Mouse (Mus musculus) brain, embryonic 14.5 days (tissue): Measurements from ENCODE around the gene Dapk1. TPM values are rescaled to one million over a fixed set of nuclear protein-coding genes. Genes with fewer than 3 reads are reported as not detected.

Source experiments
- DNase-seq: peaks from one replicate; pipeline ENCODE4 v3.0.0-alpha.2; 2011; ENCODE audit warnings: low read depth
- CTCF ChIP-seq: fragments of 200-500 bp; IDR thresholded peaks from 2 replicates; pipeline ENCODE4 v1.5.1; 2012; ENCODE audit warnings: inconsistent platforms, mild to moderate bottlenecking, moderate library complexity, borderline replicate concordance; ENCODE audit not compliant: insufficient read depth, insufficient read length; ENCODE audit errors: extremely low read depth
- POLR2A ChIP-seq: fragments of 200-500 bp; IDR thresholded peaks from 2 replicates; pipeline ENCODE4 v1.6.1; 2012; ENCODE audit warnings: mild to moderate bottlenecking, inconsistent platforms, borderline replicate concordance; ENCODE audit not compliant: poor library complexity, insufficient read depth, insufficient read length, severe bottlenecking; ENCODE audit errors: extremely low read depth
- polyA plus RNA-seq: library from polyadenylated mRNA; depleted of rRNA; stranded (reverse); fragments of >200 nt; gene quantifications from 2 replicates; pipeline ENCODE4 v1.2.3, GENCODE M21; 2012

The Dapk1 gene
- polyA plus RNA-seq, 1 experiment: 107 TPM

GRCm38 (mm10) chr13:60750930-60751329 is 149.2 kb downstream of the Dapk1 start:
- no peak for DNase-seq
- TF ChIP-seq POLR2A (no peak), CTCF (no peak)

GRCm38 (mm10) chr13:60753216-60753615 is 151.5 kb downstream of the Dapk1 start:
- no peak for DNase-seq
- TF ChIP-seq POLR2A (no peak), CTCF (no peak)

- DNase-seq: no peak
- TF ChIP-seq CTCF: no peak
- no peak for TF ChIP-seq POLR2A
Measured at GRCm38 (mm10) chr13:60755251-60755650, 153.5 kb downstream of the Dapk1 start.

GRCm38 (mm10) chr13:60757292-60757691 is 155.5 kb downstream of the Dapk1 start:
- no peak for DNase-seq
- no peak for TF ChIP-seq CTCF
- TF ChIP-seq POLR2A: no peak

- peak; percentile 65 for DNase-seq
- TF ChIP-seq POLR2A: no peak
- TF ChIP-seq CTCF: peak; percentile 92
Measured at GRCm38 (mm10) chr13:60759136-60759535, 157.4 kb downstream of the Dapk1 start.

GRCm38 (mm10) chr13:60760392-60760791 is 158.6 kb downstream of the Dapk1 start:
- DNase-seq: no peak
- TF ChIP-seq POLR2A (no peak), CTCF (no peak)

GRCm38 (mm10) chr13:60761161-60761560 is 159.4 kb downstream of the Dapk1 start:
- DNase-seq: no peak
- TF ChIP-seq CTCF (no peak), POLR2A (no peak)

GRCm38 (mm10) chr13:60780534-60780933 is 178.8 kb downstream of the Dapk1 start:
- TF ChIP-seq CTCF: no peak
- TF ChIP-seq POLR2A: no peak
- no peak for DNase-seq

- TF ChIP-seq CTCF (no peak), POLR2A (no peak)
- DNase-seq: no peak
Measured at GRCm38 (mm10) chr13:60783301-60783700, 181.6 kb downstream of the Dapk1 start.

GRCm38 (mm10) chr13:60786264-60786663 is 184.5 kb downstream of the Dapk1 start, which contains the start of gene BC051665:
Gene BC051665, minus strand, starts transcription at chr13:60786364.
- TF ChIP-seq POLR2A (no peak), CTCF (no peak)
- no peak for DNase-seq

- DNase-seq: no peak
- TF ChIP-seq CTCF (no peak), POLR2A (no peak)
Measured at GRCm38 (mm10) chr13:60789466-60789865, 187.7 kb downstream of the Dapk1 start.

- DNase-seq: no peak
- TF ChIP-seq CTCF: no peak
- no peak for TF ChIP-seq POLR2A
Measured at GRCm38 (mm10) chr13:60802749-60803148, 201.0 kb downstream of the Dapk1 start, which contains the start of gene Ctsll3. Gene Ctsll3, minus strand, starts transcription at chr13:60802849.
